Mouse (Mus musculus): ENCODE data around the gene Zfp871.
"Not testable (repeated sequence)": the region's sequence is repeated elsewhere in the genome, so short reads cannot be mapped to it uniquely, and the experiment has no call there.

Gene Zfp871

DNA sequence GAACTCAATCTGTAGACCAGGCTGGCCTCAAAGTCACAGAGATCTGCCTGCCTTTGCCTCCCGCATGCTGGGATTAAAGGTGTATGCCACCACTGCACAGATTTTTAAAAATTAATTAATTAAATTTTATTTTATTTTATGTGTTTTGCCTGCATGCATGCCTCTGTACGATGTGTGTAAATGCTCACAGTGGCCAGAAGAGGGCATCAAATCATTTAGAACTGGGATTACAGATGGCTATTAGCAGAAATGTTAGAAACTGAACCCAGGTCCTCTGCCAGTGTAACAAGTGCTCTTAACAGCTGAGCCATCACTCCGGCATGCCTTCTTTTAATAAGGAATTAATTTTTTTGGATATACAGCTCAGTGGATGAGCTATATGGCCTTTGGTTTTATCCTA is 59.1 kb downstream of the Zfp871 start:
- no peak for DNase-seq

DNA sequence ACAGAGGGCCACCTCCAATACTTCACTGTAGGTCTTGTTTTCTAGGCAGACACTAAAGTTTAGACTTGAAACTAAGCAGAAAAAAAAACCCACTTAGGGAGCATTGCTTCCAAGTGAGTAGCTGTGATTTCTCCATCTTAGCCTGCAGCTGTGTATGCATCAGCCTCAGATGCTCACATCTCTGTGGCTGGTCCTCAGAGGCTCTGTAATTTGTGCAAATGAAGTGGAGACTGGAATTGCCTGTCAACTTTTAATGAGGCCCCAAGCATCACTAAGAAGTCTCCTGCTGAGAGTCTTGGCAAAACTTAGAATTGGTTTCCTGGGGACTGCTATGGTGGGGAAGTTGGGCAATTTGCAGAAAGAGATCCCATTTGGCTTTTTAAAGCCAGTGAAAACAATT is 61.7 kb downstream of the Zfp871 start:
- not testable (repeated sequence) for DNase-seq

DNA sequence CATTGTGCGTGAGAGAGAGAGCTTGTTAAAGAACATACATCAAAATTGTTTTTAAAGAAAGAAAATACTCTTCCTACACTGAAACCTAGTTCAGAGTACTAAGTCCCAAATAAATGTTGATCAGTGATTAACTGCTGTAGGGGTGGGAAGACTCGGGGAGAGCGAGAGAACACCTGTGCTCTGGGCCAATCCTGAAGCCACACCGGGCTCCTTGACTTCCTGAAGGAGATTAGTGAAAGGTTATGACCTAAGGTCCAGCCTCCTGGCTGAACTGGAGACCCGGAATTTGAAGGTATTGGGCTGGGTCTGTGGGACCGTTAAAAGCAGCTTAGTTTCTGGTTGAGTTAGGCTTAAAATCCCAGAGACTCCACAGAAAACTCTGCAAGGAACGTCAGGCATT is 65.3 kb downstream of the Zfp871 start:
- DNase-seq: no peak

DNA sequence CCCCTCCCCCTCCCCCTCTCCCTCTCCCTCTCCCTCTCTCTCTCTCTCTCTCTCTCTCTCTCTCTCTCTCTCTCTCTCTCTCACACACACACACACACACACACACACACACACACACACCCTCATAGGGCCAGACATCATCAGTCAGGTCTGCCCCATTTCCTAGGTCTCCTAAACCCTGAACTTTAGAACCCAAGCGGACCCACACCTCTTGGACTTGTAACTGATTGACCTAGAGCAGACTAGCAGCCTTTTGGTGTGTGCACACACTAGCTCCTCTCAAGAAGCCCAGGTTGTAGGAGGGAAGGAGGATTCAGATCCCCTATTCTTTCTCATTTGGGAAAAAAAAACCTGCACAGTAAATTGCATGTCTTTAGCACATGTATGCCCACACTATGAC is 65.9 kb downstream of the Zfp871 start:
- DNase-seq: not testable (repeated sequence)
